Mouse (Mus musculus) left cerebral cortex, postnatal 4 days (tissue): Measurements from ENCODE around the gene Cpm. TPM values are rescaled to one million over a fixed set of nuclear protein-coding genes. Genes with fewer than 3 reads are reported as not detected.

Experiments
- DNase-seq: peaks from one replicate; pipeline ENCODE4 v3.0.0-alpha.2; 2022
- intact Hi-C: fragments of 180-260 bp; cut with DNase I; formaldehyde crosslinking; loops from one replicate; pipeline ENCODE4 v1.15.1; 2025
- total RNA-seq, 2 experiments: library from RNA; stranded (reverse); gene quantifications; 2 replicates each; pipeline ENCODE4 v1.2.3; 2021

The Cpm gene
- total RNA-seq, 2 experiments from 2014 or later = 1.7 to 2.5 TPM

- intact Hi-C loops = no loop called here
- no peak for DNase-seq
Observed at GRCm38 (mm10) chr10:117617568-117618345, 11.5 kb upstream of the Cpm start.

DNA sequence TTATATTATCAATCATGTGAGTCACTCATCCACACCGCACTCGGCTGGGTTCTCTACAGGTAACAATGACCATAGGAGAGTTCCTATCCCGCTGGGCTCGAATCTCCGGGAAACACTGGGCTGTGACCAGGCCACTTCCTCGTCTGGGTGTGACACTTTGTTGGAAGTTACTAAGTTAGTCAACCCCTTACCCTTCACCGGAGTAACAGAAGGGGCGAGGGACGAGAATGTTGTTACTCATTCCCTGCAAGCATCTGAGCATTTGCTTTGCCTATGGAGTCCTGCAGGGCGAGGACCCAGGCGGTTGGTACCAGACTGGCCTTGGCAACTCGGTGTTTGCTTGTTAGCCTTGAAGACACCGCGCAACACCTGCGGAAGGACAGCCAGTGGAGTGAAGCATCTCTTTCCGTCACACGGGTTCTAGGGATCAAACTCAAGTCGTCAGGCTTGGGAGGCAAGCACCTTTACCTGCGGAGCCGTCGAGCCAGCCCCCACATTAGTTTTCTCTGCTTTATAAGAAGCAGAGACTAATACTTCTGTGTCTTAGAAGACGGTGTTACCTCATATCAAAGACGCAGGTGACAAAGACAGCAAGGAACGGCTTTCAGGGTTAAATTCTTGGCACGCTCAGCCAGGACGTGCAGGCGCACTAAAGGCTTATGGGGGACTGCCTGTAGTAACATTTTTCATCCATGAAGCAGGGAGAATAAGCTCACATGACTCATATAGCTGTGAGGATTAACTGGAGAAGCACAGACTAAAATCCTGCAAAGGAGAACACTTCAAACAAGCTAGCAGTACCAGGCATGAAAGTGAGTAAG, 10.0 kb upstream of the Cpm start:
- no peak for DNase-seq
- intact Hi-C loops = no loop called here

DNA sequence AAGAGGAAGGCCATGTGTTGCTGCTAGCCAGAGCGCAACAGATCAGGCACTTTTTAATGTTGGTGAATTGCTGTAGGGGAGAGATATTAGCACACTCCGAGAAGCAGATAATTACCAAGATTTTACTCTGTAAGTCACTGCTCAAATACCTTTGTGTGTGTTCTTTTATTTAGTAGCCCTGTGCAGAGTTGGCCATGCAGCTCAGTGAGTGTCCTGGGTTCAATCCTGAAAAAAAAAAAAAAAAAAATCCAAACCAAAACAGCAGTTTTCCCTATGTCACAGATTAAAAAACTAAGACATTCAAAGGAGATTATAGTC, 9.5 kb upstream of the Cpm start:
- no peak for DNase-seq
- intact Hi-C loops = no loop called here

DNA sequence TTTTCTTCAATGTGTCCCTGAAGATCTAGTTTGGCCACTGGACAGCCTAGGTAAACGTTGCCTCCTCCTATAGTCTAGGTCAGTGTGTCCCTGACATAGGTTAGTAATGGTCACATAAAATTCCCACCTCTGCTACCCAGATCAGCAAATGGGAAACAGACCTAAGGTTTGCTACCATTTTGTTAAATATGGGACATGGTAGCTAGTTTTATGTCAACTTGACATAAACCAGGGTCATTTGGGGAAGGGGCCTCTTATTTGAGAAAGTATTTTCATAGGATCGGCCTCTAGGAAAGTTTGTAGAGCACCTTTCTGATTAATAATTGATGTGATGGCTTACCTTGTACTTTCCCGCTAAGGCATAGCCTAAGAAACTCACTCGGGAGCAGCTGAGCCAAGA, 8.8 kb upstream of the Cpm start:
- intact Hi-C loops = no loop called here
- no peak for DNase-seq

- no peak for DNase-seq
- intact Hi-C loops = no loop called here
Observed at GRCm38 (mm10) chr10:117620934-117621501, 8.3 kb upstream of the Cpm start.

DNA sequence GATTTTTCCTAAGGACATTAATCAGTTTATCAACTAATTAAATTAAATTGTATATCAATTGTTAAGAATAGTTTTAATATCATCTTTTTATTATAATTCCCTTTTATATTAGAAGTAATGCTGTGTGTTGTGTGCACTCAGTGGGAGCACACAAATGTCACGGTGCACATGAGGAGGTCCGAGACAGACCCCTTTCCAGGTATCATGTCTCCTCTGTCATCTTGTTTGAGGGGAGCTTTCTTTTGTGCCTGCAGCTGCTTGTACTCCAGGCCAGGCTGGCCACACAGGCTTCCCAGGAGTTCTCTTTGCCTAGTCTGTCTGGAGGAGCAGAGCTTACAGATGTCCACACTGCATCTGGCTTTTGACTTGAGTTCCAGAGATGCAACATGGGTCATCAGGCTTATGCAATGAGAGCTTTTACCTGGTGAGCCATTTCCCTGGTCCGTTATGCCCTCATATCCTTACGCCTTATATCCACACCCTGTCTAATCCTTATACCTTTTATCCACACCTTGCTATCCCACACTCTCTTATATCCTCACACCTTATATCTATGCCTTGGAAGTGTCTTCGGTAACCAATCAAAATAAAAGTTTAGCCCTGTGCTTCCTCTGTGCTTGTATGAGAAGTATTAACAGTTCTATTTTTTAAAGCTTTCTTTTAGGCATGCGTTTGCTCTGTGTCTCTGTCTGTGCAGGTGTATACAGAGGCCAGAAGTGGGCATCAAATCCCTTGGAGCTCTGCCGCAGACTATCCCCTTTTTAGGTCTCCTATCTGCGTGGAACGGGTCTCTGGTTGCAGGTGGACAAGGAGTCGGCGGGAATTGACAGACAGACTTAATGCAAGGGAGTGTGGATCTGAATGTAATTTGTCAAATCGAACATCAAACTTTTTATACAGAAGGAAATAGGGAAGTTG, 7.4 kb upstream of the Cpm start:
- DNase-seq = no peak

DNA sequence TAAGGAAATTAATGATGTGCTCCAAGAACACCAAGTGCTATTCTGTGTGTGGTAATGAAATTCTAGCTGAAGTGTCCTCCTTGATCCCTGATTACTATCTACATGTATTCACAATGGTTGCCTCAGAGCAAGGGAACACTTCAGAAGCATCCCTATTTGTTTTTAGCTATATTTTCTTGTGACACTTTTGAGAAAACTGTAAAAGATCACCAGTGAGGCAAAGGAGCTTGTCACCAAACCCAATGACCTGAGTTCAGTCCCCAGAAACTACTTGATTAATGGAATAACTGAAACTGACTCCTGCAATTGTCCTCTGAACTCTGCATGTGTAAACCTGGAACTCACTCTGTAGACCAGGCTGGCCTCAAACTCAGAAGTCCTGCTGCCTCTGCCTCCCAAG, 5.9 kb upstream of the Cpm start:
- no peak for DNase-seq
- intact Hi-C loops = no loop called here

More for the DNA sequence above, 7.4 kb upstream of the Cpm start:
- intact Hi-C loops = no loop called here

GRCm38 (mm10) chr10:117624222-117624621, 5.1 kb upstream of the Cpm start:
- no peak for DNase-seq
- intact Hi-C loops = no loop called here

DNA sequence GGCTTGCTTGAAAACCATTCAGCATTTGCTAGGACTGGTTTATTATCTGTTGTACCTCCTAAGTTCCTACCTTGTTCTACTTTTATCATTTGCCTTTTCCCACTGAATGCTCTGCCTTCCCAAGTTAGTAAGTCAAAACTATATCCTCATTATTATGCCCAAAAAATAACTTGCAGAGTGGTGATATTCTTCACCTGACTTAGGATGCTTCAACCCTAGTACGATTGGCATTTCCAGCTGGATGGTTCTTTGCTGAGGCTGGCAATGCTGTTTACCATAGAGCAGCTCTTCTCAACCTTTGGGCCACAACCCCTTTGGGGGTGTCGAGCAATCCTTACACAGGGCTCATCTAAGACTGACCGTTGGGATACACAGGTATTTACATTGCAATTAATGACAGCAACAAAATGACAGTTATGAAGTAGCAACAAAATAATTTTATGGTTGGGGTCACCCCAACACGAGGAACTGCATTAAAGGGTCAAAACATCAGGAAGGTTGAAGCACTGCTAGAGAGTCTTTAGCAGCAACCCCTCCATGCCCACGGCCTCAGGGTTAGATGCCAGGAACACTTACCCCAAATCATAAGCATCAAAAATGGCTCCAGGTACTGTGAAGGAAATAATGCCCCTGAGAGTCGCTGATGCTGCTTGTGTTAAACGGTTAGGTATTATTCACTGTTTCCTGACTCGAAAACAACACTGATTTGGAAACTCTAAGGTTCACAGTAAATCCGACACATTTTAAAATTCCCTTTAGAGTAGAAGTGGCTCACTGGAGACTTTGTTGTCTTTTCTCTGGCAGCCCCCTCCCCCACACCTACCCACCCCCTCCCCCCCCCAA, 4.4 kb upstream of the Cpm start:
- intact Hi-C loops = no loop called here
- no peak for DNase-seq

- intact Hi-C loops = no loop called here
- no peak for DNase-seq
Observed at GRCm38 (mm10) chr10:117625500-117626296, 3.6 kb upstream of the Cpm start.

DNA sequence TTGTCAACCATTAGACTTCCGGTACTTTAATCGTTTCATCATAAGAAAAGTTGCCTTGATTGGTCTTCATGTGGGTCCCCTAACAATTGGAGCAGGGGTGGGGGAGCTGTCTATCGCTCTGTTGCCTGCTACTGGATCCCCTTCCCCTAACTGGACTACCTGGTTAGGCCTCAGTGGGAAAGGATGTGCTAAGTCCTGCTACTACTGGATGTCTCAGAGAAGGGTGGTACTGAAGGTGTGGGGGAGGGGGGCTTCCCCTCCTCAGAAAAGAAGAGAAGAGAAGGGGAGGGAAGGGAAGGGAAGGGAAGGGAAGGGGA, 3.0 kb upstream of the Cpm start:
- intact Hi-C loops = no loop called here
- DNase-seq = no peak

DNA sequence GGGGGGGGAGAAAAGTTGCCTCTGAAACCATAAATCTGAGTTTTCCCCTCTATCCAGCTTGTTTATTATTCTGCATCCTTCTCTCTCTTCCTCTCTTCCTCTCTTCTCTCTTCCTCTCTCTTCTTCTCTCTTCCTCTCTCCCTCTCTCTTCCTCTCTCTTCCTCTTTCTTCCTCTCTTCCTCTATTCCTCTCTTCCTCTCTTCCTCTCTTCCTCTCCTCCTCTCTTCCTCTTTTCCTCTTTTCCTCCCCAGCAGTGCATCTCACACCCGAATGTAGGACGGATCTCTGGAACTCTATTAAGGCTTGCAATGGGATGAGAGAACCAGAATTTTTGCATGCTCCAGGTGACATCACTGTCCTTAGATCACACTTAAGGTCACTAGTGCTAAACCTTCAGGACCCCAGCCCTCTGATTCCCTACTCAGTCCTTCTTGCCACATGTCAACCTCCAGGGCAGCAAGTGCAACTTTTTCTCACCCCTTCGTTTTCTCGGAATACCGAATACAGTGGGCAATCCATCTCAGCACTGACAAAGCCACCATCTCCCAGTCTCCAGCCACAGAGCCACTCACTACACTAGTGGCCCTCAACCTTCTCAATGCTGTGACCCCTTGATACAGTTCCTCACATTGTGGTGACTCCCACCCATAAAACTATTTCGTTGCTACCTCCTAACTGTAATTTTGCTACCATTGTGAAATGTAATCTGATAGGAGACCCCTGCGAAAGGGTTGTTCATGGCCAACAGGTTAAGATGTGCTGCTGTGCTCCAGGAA, 2.3 kb upstream of the Cpm start:
- no peak for DNase-seq
- intact Hi-C loops = no loop called here

- intact Hi-C loops = no loop called here
- DNase-seq = no peak
Observed at GRCm38 (mm10) chr10:117627616-117627930, 1.7 kb upstream of the Cpm start.

GRCm38 (mm10) chr10:117627949-117628348, 1.4 kb upstream of the Cpm start:
- no peak for DNase-seq
- intact Hi-C loops = no loop called here

DNA sequence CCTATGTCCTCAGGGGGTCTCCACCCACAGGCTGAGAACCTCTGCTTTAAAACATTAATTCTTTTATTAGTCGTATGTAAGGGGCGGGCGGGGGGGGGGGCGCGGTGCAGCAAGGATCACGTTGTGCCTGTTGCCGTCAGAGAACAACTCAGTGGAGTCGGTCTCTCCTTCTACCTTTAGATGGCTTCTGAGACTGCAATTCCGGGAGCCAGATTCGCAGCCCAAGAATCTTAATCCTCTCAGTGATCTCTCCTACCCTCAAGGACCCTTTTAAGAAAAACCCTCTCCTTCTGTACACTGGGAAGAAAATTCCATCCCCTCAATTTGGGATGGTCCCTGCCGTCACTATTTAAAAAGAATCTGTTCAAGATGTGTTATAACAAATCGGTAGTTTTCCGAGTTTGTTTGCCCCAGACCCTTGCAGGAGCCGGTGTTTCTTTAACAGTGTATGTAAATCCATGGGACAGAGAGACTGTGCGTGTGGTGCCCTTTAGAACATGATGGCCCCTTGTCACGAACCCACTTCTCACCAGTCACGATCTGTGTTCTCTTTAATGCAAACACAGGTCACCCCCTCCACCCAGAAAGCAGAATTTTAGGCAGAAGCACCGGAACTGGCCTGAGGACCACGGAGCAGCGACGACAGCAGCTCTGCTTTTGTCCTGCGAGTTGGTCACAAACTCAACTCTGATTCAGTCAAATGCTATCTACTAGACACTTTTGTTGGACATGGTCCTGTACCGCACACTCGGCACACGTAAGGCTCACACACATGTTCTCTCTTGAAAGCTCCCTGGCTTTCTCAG, 734 bp upstream of the Cpm start:
- intact Hi-C loops = no loop called here
- DNase-seq = no peak

DNA sequence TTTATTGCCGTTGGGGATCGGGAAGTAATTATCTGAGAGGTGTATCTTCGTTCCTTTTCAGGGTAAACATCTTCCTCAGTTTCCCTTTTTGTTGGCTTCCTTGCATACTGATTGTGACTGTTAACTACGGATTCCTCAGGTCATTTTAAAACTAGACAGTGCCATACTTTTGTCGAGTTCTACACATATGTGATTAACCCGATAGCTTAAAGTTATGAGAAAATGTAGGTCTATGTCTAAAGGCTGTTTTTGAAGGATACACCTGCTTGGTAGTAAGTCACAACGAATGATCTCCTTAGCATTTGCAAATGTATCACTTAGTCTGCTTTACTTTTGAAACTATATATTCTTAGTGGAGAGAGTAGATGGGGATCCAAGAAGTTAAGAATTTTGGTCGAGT, 876 bp downstream of the Cpm start:
- DNase-seq = no peak

GRCm38 (mm10) chr10:117630810-117631209, 1.5 kb downstream of the Cpm start:
- intact Hi-C loops = no loop called here
- DNase-seq = no peak

More for the DNA sequence above, 876 bp downstream of the Cpm start:
- intact Hi-C loops = no loop called here
